Mouse (Mus musculus) left cerebral cortex, postnatal 4 days (tissue): ENCODE measurements around the gene Tmem60. TPM values are rescaled to one million over a fixed set of nuclear protein-coding genes. Genes with fewer than 3 reads are reported as not detected.
A peak's percentile ranks its signal among the peaks of the same experiment; 100 is the strongest.

Experiments
- DNase-seq: peaks from one replicate; pipeline ENCODE4 v3.0.0-alpha.2; 2022
- intact Hi-C: fragments of 180-260 bp; cut with DNase I; formaldehyde crosslinking; loops from one replicate; pipeline ENCODE4 v1.15.1; 2025
- total RNA-seq, 2 experiments: library from RNA; stranded (reverse); gene quantifications; 2 replicates each; pipeline ENCODE4 v1.2.3; 2021

The Tmem60 gene
- total RNA-seq: 10 to 100 TPM; 19.7 to 23.7 TPM

DNA sequence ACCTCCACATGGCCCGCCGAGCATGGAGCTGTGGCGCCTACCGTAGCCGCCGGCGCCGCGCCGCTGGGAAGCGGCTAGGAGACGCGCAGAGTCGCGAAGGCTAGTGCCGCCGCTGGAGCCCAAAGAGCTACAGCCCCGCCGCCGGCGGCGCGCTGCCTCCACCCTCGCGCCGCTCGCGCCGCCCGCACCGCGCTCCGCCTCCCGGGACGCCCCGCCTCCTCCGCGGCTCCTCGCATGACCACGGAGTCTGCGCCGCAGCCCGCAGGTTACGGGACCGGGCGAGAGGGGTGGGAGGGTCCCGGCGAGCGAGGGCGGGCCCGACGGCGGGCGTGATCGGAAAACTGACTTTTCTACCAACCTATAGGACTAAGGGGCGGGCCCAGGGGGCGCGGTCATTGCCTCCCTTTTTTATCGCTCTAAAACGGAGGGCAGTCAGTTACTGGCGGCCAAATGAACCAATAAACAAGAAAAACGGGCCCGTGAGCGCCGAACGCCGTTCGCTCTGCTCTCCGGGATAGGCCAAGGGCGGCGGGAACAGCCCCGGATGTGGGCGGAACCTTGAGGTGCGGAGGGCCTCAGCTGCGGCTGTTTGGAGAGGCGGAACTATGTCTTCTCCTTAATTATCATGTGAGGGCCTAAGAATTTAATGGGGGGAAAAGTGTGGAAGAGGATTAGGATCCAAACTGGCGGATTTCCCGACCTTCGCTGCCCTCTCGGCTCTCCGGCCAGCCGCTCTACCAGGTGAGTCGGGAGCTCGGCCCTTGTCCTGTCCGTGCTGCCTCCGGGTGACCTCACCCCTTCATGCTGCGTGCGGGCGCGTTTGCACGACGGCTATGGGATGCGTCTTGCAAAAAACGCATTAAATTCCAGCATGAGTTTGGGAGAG, at the start of gene Tmem60, which contains the start of gene Phtf2:
Gene Tmem60, plus strand, starts transcription at position 277 of the 886 bp plus-strand sequence.
Gene Phtf2, minus strand, starts transcription at position 210 of the 886 bp plus-strand sequence.
- peak; percentile 99 for DNase-seq
- intact Hi-C loops: no loop called here

GRCm38 (mm10) chr5:20834399-20834798, 47.6 kb upstream of the Tmem60 start:
- no peak for DNase-seq
- intact Hi-C loops: no loop called here

GRCm38 (mm10) chr5:20837082-20837481, 44.9 kb upstream of the Tmem60 start:
- no peak for DNase-seq
- intact Hi-C loops: no loop called here

GRCm38 (mm10) chr5:20843405-20843804, 38.6 kb upstream of the Tmem60 start:
- no peak for DNase-seq
- intact Hi-C loops: no loop called here

- no peak for DNase-seq
- intact Hi-C loops: no loop called here
These were observed 38.2 kb upstream of the Tmem60 start for GRCm38 (mm10) chr5:20843816-20844215.

DNA sequence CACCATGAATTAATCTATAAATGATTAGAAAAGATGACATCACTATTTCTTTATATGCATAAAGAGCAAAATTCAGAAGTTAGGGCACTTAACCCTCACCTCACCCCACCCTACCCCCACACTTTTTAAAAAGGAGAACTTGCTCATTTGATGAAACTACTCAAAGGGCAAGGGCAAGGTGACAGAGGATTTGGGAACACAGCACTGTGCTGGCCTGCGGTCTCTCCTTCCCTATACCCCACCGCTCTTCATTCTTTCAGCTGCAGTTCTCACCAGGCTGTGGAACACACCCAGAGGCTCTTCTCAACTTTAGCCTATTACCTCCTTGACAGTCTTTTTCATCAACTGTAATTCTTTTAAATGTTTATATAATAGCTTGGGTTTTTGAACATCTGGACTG, 35.0 kb upstream of the Tmem60 start:
- intact Hi-C loops: no loop called here
- no peak for DNase-seq

- intact Hi-C loops: no loop called here
- DNase-seq: no peak
These were observed 26.9 kb upstream of the Tmem60 start for GRCm38 (mm10) chr5:20855066-20855465.

DNA sequence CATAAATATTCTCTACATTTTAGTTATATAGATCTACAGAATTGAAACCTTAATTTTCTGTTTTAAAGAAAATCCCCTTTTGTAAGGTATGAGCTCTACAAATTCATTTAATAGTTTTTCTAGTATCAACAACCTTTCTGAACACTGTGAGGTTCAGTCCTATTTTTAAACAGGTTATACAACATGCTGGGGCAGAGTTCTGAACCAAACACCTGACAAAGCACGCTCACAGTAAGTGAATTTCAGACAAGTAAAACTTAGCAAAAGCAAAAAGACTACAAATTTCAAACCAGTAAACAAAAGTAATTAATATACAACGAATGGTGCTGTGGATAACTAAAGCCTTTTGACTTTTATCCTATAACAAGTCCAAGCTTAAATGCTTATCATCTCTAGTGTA, 23.6 kb upstream of the Tmem60 start:
- no peak for DNase-seq
- intact Hi-C loops: no loop called here

- DNase-seq: no peak
- intact Hi-C loops: no loop called here
These were observed 21.4 kb upstream of the Tmem60 start for GRCm38 (mm10) chr5:20860565-20860964.

DNA sequence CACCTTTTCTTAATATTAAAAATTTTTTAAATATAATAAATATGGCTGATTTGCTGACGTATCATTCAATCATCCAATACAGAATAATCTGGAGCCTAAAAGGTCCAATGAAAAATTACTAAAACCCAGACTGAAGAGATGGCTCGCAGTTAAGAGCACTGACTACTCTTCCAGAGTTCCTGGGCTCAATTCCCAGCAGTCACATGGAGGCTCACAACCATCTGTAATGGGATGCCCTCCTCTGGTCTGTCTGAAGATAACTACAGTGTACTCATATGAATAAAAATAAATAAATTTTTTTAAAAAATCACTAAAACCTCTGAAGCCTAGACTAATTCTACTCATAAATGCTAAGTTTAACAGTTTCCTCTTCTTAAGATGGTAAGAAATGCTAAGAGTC, 20.1 kb upstream of the Tmem60 start:
- intact Hi-C loops: no loop called here
- no peak for DNase-seq

DNA sequence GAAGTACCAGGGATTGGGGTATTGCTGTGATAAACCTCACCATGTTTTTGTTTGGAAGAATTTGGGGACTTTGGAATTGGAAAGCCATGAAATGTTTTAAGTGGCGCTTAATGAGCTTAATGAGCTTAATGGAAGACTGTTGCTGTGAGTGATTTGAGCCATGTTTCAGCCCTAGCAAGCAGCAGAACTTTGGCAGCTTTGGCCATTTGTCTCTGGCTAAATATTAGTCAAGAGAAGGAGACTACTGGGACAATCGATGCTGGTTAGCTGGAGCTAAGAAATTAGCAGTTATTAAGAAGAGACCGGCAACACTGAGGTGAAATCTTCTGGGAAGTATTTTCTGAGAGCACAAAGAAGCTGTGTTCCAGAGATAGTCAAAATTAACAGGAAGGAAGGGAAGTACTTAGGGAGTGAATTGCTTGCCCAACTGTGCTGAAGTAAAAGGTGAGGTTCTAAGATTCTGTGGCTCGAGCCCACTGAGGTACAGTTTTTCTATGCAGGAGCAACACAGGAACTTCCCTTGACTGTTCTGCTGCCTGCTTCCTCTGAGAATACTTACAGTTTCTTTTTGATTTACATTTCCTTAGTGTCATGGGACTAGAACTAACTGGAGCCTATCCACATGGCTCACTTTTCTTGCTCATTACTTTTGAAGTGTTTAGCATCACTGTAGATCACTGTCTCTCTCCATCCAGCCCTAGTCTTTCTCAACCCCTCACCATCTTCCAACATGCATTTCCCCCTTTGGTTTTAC, 17.6 kb upstream of the Tmem60 start:
- intact Hi-C loops: no loop called here
- no peak for DNase-seq

DNA sequence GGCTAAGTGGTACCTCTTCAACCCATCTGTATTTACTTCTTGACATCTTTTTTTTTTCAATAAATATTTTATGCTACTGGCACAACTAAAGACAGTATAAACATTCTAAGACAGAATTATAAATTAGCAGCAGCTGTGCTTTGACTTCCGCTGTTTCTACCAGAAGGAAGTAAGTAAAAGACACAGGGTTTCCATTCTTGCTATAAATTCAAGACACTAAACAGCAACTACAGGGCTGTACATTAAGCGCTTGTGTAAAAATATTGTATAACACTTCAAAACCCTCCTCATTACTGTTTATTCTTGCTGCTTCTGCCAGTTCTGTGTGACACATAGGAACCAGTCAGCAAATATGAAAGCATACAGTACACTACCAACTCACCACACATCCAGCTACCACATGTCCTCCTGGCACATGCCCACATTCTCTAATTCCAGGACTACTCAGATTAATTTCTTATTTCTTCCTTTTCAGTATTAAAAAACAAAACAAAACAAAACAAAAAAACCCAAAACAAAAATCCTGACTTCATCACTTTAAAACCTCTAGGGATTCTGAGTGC, 16.7 kb upstream of the Tmem60 start:
- no peak for DNase-seq
- intact Hi-C loops: no loop called here

DNA sequence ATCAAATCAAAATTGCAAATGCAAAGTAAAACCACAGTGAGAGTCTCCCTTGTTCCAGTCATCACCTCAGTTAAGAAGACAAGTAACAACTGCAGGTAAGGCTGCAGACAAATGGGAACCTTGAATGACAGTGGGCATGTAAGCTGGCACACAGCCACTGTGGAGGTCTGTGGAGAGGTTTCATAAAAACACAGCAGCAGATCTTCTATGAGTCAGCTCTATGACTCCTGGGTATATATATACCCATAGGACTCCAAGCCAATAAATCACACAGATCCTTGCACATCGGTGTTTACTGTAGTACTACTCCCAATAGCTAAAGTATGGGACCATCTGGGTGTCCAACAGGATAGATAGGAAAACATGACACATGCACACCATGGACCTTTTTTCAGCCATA, 8.8 kb upstream of the Tmem60 start:
- intact Hi-C loops: no loop called here

DNA sequence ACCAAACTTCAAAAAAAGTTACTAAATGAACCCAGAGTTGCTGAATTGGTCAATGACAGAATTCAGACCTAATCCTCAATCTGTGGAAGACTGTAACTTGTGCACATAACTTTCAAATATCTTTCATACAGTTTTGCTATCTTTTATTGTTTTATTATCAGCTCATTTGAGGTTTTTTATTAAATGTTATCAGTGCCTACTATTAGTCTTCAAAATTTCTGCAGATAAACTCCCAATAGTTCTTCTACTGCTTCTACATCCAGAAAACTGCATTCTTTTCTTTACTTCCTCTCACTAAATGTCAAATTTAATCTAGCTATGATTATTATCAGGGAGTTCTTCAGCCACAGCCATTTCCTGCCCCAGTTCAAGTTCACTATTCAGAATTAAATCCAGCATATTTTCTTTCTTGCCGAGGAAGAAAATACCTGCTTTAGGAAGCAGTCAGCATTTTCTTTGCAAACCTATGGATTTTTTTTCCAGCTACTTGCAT, 5.0 kb upstream of the Tmem60 start:
- DNase-seq: no peak
- intact Hi-C loops: no loop called here

More for the DNA sequence above, 8.8 kb upstream of the Tmem60 start:
- no peak for DNase-seq

GRCm38 (mm10) chr5:20880386-20880785, 1.6 kb upstream of the Tmem60 start:
- intact Hi-C loops: no loop called here
- DNase-seq: no peak

DNA sequence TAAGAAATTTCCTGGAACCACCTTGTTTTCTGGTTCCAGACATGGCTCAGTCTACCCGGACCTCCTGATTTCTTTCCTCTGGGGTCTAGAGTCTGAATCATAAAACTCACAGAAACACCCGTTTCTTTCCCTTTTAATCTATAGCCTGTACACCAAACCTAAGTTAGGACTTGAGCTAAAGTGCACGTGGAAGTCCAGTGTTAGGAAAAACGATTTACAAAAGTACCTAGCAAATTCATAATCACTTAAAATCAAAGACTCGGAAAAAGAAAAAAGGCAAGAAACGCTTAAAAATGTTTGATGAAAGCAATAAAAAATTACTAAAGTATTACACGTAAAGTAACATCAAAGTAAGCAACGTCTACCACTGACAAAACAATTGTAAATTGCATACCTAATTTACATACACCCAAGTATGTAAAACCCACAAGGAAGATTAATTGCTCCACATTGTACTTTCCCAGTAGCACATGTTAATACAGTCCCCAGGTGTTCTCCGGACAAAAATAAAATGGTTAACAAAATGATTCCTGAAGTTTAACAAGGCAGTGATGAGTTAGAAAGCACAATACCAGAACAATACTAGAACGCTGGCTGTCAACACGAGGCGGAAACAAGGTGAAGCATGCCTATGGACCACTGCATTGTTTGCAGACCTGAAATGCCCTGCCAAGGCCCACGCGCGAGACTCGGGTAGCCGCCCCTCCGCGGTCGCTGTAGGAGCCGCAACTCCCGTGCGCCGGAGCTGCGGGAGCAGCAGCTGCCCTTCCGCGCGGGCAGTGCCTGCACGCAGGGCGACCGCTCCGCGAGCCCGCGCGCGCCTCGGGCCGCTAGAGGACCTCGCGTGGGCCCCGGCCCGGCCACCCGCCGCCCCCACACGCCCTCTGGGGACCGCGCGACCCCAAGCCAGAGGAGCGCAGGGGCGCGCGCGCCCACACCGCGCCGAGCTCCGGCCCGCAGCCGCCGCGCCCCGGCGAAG, 905 bp upstream of the Tmem60 start:
- intact Hi-C loops: no loop called here
- DNase-seq: peak; percentile 55

DNA sequence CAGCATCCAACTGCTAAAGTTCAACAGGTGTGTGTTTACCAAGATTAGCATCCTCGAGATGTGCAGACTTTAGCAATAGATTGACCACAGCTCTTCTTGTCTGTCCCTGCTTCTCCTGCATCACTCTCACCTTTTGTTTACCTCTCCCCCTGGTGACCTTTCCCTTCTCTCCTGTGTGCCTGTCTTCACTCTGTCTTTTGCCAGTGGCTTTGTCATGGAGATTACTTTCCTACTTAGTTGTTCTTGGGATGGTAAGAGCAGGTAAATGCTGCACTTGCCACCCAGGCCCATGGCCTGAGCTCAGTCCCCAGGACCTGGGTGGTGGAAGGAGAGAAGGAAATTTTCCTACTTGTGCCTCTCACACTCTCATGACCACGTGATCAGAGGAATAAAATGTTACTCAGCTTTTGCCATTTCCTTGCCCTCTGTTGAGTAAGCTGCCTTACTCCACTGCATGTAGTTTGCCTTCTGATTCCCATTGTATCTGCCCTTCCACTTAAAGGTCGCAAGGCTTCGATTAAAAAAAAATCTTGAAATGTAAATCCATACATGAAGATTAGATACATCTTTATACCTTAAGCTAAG, 2.1 kb downstream of the Tmem60 start:
- intact Hi-C loops: no loop called here
- no peak for DNase-seq

- intact Hi-C loops: loop anchor here (5.0 kb wide), 1 partner anchor 95 kb away; no protein-coding TSS in a partner anchor
- DNase-seq: no peak
These were observed 15.6 kb downstream of the Tmem60 start for GRCm38 (mm10) chr5:20897446-20898167.

DNA sequence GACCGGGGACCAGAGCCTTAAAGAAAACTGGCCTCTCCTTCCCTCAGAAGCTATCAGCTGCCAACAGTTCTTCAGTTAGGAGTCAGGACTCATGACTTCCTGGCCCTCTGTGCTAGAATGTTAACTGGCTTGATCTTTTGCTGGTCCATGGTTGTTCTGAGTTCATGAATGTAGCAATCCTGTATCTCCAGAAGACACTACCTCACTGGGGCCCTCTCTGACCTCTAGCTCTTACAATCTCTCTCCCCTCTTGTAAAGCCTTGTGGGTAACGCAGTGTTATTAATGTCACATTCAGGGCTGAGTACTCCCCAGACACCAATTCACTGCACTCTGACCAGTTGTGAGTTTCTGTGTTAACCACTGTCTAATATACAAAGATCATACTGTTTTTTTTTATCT, 22.7 kb downstream of the Tmem60 start:
- DNase-seq: no peak
- intact Hi-C loops: no loop called here
